Mouse (Mus musculus) liver, adult 2 months (tissue): Measurements from ENCODE around the gene Pkmyt1. TPM values are rescaled to one million over a fixed set of nuclear protein-coding genes. Genes with fewer than 3 reads are reported as not detected.
A peak's percentile ranks its signal among the peaks of the same experiment; 100 is the strongest.

ENCODE experiments used
- DNase-seq: peaks from one replicate; pipeline ENCODE4 v3.0.0-alpha.2; 2011; ENCODE audit warnings: low read depth, low spot score; ENCODE audit errors: extremely low read depth
- H3K27ac ChIP-seq: fragments of 200-500 bp; replicated peaks from 2 replicates; pipeline ENCODE4 v1.5.1; 2012; ENCODE audit warnings: low read depth, mild to moderate bottlenecking, control low read depth, inconsistent platforms, low read length; ENCODE audit not compliant: insufficient read depth
- H3K27me3 ChIP-seq: fragments of 200-500 bp; 2 replicates; pipeline ENCODE4 v1.6.1; 2012; ENCODE audit warnings: mild to moderate bottlenecking, moderate library complexity, low read length, inconsistent platforms; ENCODE audit not compliant: control insufficient read depth, insufficient read depth
- H3K36me3 ChIP-seq: fragments of 200-500 bp; 2 replicates; pipeline ENCODE4 v1.6.1; 2012; ENCODE audit warnings: low read length, inconsistent platforms; ENCODE audit not compliant: control insufficient read depth, insufficient read depth
- H3K4me1 ChIP-seq: fragments of 200-500 bp; 2 replicates; pipeline ENCODE4 v1.6.1; 2011; ENCODE audit warnings: low read length; ENCODE audit not compliant: control insufficient read depth, insufficient read depth
- H3K4me3 ChIP-seq: fragments of 200-500 bp; 2 replicates; pipeline ENCODE4 v1.5.1; 2011; ENCODE audit warnings: low read depth, mild to moderate bottlenecking, control low read depth, low read length, moderate library complexity; ENCODE audit not compliant: insufficient read depth
- H3K79me2 ChIP-seq: fragments of 200-500 bp; 2 replicates; pipeline ENCODE4 v1.6.1; 2012; ENCODE audit warnings: inconsistent platforms, mild to moderate bottlenecking, low read length, moderate library complexity; ENCODE audit not compliant: control insufficient read depth, insufficient read depth
- H3K9ac ChIP-seq: fragments of 200-500 bp; 2 replicates; pipeline ENCODE4 v1.6.1; 2012; ENCODE audit warnings: low read depth, mild to moderate bottlenecking, control low read depth, inconsistent platforms, low read length
- CTCF ChIP-seq: fragments of 200-500 bp; IDR thresholded peaks from 2 replicates; pipeline ENCODE4 v1.5.1; 2011; ENCODE audit warnings: low read depth, low read length, control low read depth
- POLR2A ChIP-seq: fragments of 200-500 bp; IDR thresholded peaks from 2 replicates; pipeline ENCODE4 v1.6.1; 2011; ENCODE audit warnings: low read length, control low read depth; ENCODE audit not compliant: insufficient read depth; ENCODE audit errors: extremely low read depth
- WGBS: fragments of 180-500 bp; shearing (Covaris S2); methylation state at CpG from one replicate; pipeline ENCODE4 v1.1.7; 2018; 5-methylcytosine and 5-hydroxymethylcytosine counted together
- polyA plus RNA-seq: library from polyadenylated mRNA; depleted of rRNA; stranded (reverse); fragments of >200 nt; gene quantifications from 2 replicates; pipeline ENCODE4 v1.2.3, GENCODE M21; 2012
- total RNA-seq: library from RNA; depleted of rRNA; stranded (reverse); fragments of >200 nt; gene quantifications from 2 replicates; pipeline ENCODE4 v1.2.3, GENCODE M21; 2014

Pkmyt1 gene
- total and polyA plus RNA-seq, 2 experiments: 0.18 to 2.6 TPM

DNA sequence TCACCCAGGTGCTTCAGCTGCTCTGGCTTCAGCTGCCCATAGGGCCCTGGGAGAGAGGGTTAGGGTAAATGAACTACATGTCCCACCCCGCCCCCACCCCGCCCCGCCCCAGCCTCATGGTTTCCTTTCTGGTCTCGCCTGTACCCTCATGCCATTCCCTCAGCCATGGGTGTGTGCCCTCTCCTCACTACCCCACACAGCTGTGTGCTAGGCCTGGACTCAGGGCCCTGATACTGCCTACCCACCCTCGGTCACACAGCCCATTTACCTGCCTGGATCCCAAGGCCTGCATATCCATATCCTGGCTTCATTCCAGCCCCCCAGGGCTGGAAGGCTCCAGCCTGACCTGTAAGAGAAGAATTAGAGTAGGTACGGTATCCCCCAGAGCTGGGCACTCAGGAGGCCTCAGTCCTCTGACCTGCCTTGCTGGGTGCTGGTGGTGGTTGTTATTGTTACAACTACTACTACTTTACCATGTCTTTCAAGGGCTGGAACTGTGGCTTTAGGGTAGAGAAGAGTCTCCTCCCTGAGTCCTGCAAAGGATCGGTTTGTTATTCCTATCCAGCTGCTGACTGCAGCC lies 20.5 kb upstream of the Pkmyt1 start:
- Histone ChIP-seq H3K4me1 (no peaks in the 10 kb centered on the region), H3K27me3 (no peaks in the 10 kb centered on the region; the same call in 1 of the 2 replicates), H3K4me3 (no peak overlapping the region), H3K27ac (no peak overlapping the region), H3K79me2 (no peaks in the 10 kb centered on the region), H3K9ac (no peak overlapping the region), H3K36me3 (no peaks in the 10 kb centered on the region)
- no peak for DNase-seq
- WGBS: 80% methylated on average over 7 of the region's 7 CpGs
- TF ChIP-seq CTCF: no peak
- TF ChIP-seq POLR2A: no peak

DNA sequence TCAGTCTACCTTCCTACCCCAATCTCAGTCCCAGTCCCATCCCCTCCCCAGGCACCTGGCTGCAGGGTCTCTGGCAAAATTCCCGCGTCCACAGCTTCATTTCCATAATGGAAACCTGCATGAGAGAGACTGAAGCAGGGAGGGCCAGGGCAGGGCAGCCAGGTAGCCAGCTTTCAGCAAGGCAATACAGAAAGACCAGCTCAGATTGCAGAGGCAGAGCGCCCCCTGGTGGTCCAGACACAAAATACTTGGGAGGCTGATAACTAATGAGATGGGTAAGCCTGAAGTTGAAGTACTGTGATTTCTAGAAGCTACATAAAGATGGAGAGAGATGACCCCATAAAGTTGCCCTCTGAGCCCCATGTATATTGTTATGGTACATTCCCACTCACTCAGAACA lies 19.9 kb upstream of the Pkmyt1 start:
- TF ChIP-seq CTCF: peak; percentile 85
- no peak for TF ChIP-seq POLR2A
- Histone ChIP-seq H3K36me3 (no peaks in the 10 kb centered on the region), H3K27ac (no peak overlapping the region), H3K4me3 (no peak overlapping the region), H3K27me3 (no peaks in the 10 kb centered on the region; the same call in 1 of the 2 replicates), H3K9ac (no peak overlapping the region), H3K4me1 (no peaks in the 10 kb centered on the region), H3K79me2 (no peaks in the 10 kb centered on the region)
- peak; percentile 43 for DNase-seq
- WGBS: 0% methylated on average over 3 of the region's 3 CpGs

DNA sequence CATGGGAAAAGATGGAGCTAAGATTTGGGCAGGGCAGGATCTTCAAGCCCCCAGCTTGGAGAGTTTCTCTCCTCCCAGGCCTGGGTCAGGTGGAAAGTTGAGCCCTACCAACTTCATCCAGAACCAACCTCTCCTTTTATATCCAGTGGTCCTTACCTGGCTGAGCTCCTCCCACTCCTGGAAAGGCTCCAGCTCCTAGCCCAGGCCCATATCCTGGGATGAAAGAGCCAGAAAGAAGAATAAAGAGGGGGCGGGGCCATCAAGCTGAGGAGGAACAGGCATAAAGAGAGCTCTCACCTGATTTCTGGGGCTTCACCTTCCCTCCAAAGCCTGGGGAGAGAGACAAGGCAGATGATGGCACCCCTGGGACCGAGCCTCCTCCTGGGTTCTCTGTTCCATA lies 9.1 kb upstream of the Pkmyt1 start:
- Histone ChIP-seq H3K36me3 (no peaks in the 10 kb centered on the region), H3K4me1 (no peaks in the 10 kb centered on the region), H3K27ac (no peak overlapping the region), H3K27me3 (no peaks in the 10 kb centered on the region), H3K9ac (no peak overlapping the region), H3K4me3 (no peak overlapping the region), H3K79me2 (no peaks in the 10 kb centered on the region)
- DNase-seq: no peak
- WGBS: 87% methylated on average over 2 of the region's 2 CpGs
- no peak for TF ChIP-seq CTCF
- TF ChIP-seq POLR2A: no peak

DNA sequence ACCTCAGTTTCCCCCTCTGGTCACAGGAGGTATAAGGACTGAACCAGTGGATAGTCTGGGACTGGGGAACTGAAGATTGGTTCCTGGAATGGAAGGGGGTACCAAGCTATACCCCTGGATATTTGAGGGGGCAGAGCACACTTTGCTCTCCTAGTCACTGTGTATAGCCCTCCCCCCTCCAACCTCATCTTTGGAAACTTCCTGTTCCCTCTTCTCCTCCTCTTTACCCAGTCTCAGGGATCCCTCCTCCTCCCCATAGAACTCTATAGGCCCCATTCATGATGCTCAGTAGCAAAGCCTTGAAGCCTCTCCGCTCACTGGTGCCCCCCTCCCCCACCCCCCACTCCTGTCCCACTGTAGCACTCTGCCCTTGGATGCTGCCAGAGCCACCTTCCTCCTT lies 6.7 kb upstream of the Pkmyt1 start:
- H3K4me3 ChIP-seq: no peak overlapping the region
- TF ChIP-seq CTCF (no peak), POLR2A (no peak)
- H3K36me3 ChIP-seq: no peaks in the 10 kb centered on the region
- DNase-seq: no peak
- H3K9ac ChIP-seq: no peak overlapping the region
- H3K79me2 ChIP-seq: no peaks in the 10 kb centered on the region
- H3K4me1 ChIP-seq: no peaks in the 10 kb centered on the region
- no peaks in the 10 kb centered on the region for H3K27me3 ChIP-seq
- no peak overlapping the region for H3K27ac ChIP-seq
- WGBS: 75% methylated on average over 1 of the region's 1 CpGs

DNA sequence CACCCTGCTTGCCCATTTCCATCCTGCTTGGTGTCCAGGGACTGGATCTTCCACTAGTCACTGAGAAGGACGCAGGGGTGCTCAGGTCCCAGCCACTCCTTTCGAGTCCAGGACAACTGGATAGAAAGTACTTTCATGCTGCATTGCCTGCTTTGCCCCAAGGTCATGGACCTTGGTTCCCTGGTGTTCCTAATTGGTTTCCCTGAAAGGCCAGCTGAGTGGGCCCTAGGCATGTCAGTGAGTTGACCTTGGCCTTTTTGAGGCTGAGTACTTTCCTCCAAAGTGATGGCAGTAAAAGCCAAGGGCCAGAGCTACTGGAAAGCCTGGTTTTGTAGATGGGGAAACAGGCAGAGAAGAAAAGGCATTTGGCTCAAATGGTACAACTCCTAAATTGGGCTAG lies 4.2 kb upstream of the Pkmyt1 start:
- no peaks in the 10 kb centered on the region for H3K27me3 ChIP-seq
- TF ChIP-seq CTCF (no peak), POLR2A (no peak)
- 0 out of 2 replicates have a peak, but pooled peaks cover 3% of the 10 kb centered on the region for H3K4me1 ChIP-seq
- no peaks in the 10 kb centered on the region for H3K36me3 ChIP-seq
- no peak overlapping the region for H3K27ac ChIP-seq
- no peak overlapping the region for H3K9ac ChIP-seq
- DNase-seq: no peak
- no peaks in the 10 kb centered on the region for H3K79me2 ChIP-seq
- 66% methylated on average over 2 of the region's 2 CpGs for WGBS
- H3K4me3 ChIP-seq: no peak overlapping the region

GRCm38 (mm10) chr17:23722376-23723125 lies 3.6 kb upstream of the Pkmyt1 start, which contains the start of gene 1520401A03Rik:
1520401A03Rik (minus strand) TSS chr17:23722783.
- no peak within 1 kb of the TSS for H3K9ac ChIP-seq
- H3K36me3 ChIP-seq: no peaks in the 10 kb centered on the region
- no peaks in the 10 kb centered on the region for H3K79me2 ChIP-seq
- H3K4me1 ChIP-seq: 0 out of 2 replicates have a peak, but pooled peaks cover 3% of the 10 kb centered on the region
- no peaks in the 10 kb centered on the region for H3K27me3 ChIP-seq
- TF ChIP-seq CTCF: no peak
- no peak for TF ChIP-seq POLR2A
- no peak within 1 kb of the TSS for H3K4me3 ChIP-seq
- no peak within 1 kb of the TSS for H3K27ac ChIP-seq
- WGBS: 83% methylated on average over 7 of the region's 7 CpGs
- DNase-seq: no peak
